Mouse (Mus musculus) heart, postnatal 4 days (tissue): ENCODE results near the gene Rcvrn. TPM values are rescaled to one million over a fixed set of nuclear protein-coding genes. Genes with fewer than 3 reads are reported as not detected.

Source experiments
- DNase-seq: peaks from one replicate; pipeline ENCODE4 v3.0.0; 2021
- total RNA-seq, 2 experiments: library from RNA; stranded (reverse); gene quantifications; 2 replicates each; pipeline ENCODE4 v1.2.3; 2021

The Rcvrn gene
- total RNA-seq, 2 experiments from 2014 or later = 0.26 TPM; not detected in 1

DNA sequence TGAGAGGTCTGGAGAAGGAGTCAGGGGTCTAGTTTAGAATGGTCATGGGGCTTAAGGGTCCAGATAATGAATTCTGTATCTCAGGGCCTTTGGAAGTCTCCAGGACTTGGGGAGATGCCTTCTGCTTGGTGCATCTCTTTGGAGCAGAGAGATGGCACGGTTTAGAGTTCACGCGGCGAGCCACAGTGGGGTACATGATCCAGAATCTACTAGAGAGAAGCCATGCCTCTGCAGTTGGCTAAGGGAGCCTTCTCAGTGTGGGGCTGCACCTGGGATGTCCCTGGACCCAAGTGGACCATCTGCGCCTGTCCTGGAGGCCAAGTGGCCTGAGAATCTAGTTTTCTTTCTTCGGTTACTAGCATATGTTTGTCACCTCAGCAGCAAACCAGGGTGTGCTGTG is 25.1 kb upstream of the Rcvrn start:
- DNase-seq = no peak

DNA sequence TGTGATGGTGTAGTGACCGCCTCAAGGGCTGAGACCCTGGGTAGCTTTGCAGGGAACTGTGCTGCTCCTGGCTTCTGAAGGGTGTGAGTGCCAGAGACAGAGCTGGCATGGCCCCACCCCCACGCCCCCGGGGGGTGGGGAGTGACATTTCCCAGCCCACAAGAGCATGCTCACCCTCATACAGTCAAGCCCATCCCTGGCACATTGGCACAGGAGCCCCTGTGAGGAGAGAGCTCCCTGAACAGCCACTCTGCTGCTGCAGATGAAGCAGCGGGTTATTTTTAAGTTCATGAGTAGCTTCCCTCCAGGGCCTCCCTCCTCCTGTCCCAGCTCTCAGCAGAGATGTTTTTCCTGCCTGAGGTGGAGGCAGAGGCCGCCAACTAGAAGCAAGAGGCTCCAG is 23.0 kb upstream of the Rcvrn start:
- DNase-seq = peak; percentile 69

DNA sequence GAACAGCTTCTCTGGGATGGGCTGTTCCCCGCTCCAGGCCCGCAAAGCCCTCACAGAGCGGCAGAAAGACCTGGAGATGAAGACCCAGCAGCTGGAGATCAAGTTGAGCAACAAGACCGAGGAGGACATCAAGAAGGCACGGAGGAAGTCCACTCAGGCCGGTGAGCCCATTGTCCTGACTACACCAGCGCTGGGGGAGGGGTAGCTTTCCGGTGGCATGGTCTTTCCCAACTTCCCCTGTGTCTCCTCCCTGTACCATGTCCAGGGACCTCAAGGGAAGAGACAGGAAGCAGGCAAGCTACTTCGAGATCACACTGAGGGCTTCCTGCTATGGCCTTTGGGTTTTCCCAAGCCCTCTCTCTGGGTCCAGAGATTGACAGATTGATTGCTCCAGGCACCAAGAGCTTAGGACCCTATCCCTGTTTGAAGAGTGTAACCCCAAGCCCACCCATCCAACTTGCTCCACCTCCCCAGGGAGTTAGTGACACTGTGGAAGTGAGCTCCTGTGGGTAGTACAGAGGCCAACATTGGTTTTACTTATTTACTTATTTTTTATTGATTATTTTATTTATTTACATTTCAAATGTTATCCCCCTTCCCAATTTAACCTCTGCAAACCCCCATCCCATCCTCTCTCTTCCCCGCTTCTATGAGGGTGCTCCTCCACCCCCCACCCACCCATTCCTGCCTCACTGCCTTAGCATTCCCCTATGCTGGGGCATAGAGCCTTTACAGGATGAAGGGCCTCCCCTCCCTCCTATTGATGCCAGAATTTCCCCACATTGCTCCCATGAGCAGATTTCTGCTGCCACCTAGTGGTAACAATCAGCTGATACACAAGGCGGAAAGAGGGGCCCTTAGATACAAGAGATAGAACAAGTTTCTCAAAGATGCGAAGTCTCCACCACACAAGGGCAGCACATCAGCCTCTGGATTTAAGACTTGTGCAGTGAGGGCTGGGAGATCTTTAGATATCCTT is 19.3 kb upstream of the Rcvrn start:
- peak; percentile 71 for DNase-seq

DNA sequence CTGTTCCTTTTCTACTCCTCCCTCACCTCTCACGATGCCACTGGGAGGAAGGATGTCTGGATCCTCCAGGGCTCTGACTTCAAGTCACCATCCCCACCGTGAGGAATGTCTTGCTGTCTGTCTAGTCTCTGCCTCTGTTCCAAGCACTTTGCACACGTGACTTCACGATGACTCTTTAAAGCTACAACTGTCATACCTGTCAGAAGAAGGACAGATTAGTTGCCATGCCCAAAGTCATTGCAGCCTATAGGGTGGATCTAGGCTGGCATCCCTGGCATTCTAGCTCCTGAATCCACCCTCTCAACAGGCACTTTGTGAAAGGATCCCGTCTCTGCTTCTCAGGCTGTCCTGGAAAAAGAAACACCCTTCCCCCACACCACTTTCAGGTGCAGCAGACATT is 15.8 kb upstream of the Rcvrn start:
- no peak for DNase-seq

DNA sequence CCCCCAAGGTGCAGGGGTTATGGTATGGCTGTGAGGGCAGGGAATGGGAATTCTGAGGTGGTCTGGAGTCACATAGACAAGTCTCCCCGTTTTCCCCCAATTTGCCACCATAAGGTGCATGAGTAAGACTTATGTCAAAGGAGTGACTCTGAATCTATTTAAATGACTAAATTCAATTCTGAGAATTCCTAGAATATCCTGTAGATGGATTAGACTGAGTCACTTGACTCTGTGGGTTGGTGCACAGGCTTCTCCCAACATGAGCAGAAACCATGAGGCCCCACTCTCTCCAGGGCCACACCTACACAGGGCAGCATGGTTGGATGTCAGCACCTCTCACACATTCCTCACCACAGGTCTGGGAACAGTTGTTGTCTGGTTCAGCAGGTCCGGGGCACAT is 15.2 kb upstream of the Rcvrn start:
- no peak for DNase-seq

DNA sequence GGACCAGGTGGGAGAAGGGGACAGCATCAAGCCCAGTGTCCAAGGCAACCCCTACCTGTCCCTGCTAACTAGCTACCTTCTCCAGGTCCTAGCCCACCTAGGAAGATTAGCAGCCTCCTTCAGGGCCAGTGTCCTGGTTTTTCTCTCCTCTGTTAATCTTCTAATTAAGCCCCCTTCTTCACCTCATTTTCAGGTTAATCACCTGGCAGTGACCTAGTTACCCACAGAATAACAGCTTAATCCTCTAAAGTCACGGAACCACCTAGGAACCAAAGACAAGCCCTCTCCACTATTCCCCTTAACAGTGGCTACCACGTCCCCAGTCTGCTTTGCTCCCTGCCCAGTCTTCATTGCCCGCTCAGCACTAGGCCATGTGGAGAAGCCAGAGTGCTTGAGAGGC is 13.3 kb upstream of the Rcvrn start:
- DNase-seq = no peak

DNA sequence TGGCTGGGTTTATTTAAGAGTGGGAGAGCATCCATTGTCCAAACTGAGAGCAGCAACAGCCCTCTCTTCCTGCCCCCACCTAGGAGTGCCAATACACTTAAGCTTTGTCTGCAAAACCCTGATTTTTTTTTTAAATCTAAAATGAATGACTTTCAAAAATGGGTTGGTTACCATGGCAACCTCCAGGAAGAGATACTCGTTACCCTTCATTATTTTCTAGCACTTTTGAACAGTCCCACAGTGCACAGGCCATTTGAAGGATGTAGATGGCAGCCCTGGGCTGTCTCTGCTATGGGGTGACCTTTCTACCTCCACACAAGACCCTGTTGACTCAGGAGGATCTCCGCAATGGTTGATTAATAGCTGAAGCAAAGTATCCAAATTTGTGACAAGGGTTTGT is 9.0 kb upstream of the Rcvrn start:
- DNase-seq = no peak

DNA sequence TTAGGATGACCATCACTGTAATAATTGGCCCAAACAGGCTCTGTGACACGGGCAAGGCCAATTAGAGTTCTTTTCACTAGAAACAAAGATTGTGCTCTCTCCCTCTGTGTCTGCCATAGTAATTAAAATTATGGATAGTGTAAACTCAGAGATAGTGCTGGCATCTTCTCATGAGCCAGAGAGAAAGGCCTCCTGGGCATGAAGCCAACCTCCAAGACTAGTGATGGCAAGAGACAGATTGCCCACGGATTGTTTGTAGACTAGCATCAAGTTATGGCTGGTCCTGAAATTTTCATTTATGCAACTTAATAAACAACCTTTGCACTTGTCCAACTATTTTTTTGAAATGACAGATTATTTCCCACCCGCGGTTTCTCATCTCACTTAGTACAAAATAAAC is 17.9 kb downstream of the Rcvrn start:
- DNase-seq = no peak

DNA sequence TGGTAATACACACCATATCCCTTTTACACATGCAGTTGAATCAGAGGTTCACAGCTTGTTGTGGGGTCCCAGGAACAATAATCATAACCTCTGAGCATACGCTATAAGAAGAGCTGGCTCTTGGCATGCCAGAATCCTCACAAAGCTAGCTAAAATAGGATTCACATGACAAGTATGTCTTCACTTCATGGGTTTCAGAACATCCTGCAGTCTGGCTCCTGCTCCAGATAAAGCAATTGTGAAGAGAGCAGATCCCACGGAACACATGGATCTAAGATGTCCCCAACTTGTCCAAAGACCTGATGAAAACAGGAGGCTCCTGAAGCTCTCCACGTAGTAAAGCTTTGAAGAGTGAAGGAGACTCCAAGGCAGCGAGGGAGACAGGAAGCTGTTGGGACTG is 20.3 kb downstream of the Rcvrn start:
- DNase-seq = no peak

DNA sequence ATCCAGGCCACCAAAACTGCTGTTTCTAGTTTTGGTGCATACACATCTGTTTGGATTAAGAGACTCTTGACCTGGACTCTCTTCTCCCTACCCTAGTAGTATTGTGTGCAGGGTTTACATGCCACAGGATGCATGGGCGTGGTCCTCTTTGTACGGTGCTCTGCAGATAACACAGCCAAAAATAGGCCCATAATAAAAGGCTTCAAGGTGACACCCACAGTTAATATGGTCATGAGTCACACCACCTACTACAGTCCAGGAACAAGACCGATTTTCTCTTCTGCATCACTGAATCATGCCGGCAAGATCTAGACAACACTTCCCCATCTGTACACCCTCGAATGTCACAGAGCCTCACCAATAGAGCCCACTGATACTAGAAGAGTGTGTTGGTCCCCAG is 26.4 kb downstream of the Rcvrn start:
- no peak for DNase-seq

DNA sequence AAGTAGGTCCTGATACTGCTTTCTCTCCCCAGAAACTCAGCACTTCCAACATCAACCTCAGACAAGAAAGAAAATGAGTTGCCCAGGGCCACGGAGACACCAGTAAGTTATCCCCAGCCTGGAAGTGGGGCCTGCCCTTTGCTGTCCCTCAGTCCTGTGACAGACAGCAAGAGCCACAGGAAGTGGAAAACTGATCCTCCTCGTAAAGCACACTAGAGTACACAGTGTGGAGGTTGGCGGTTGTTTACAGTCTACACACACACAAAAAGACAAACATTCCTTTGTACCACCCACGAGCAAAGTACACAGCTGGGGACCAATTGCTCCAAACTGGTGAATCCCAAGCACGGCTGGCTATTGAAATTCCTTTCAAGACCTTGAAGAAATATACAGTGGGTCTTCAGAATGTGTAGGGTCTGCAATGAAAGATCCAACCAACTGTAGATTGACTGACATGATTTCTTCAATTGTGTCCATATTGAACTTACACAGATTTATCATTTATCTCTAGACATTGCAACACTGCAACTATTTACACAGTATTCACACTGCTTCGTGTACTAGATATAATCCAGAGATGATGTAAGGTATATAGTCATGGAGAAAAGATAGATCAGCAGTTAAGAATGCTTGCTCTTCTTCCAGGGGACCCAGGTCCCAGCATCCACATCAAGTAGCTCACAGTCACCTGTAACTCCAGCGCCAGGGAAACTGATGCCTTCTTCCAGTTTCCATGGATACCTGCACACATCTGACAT is 27.5 kb downstream of the Rcvrn start:
- no peak for DNase-seq

DNA sequence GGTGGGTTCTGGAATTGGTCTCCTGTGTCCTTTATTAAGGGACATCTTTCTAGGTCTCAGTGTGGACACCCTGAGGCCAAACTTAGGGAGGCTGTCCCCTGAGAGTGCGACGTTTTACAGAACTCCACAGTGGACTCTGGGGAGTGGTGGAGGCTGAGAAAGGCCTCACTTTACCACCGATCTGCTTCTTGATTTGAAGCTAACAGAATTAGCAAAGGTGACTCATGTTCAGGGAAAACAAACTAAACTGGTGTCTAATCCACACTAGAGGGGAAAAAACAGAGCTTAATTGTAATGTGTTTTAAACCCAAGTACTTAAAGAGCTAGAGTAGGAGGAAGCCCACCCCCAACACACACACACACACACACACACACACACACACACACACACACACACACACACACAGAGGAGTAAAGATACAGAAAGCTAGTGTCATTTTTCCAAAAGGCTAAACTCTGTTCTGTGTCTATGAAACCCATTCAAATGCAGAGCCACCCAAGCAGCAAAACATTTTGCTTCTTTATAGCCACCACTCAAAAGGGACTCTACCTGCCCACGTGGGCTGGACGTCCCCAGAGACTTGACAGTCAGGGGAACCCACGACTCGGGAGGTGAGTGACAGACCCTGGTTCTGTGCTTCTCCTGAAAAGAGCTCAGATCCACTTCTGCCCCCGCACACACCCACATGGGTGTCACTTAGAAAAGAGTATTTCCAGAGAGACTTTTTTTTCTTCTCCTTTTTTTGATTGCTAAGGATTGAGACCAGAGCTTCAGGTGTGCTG is 28.3 kb downstream of the Rcvrn start:
- DNase-seq = no peak

DNA sequence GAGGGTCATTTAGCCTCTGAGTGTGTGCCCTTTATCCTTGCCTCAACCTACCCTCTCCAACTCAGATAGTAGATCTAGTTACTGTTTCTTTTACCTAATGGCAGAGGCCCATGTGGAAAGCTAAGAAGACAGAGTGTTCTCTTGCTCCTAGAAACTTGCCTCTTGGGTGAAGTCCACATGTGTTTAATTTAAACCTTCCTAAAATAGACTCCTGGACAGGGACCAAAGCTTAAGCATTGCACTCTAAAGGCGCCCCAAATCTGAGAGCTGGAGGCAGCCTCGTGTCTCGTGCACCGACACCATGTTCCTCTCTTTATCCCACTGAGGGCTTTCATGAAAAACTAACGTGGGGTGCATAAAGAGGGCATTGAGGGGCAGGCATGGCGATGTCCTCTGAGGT is 32.0 kb downstream of the Rcvrn start:
- no peak for DNase-seq

DNA sequence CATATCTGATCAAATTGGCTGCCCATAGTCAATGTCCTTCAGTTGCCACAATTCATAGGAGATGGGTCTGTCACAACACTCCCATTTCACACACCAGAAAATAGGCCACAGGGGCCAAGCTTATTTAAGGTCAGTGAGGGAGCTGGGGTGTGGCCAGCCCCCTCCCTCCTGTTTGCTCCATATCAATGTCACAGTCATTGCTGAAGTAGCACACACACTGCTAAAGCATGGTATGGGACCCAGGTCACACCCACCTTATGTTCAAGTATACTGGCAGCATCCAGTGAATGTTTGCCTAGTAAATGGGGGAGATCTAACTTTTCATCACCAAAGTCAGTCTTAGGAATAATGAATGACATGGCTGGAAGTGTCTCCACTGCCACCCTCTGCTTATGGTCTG is 33.6 kb downstream of the Rcvrn start:
- no peak for DNase-seq

DNA sequence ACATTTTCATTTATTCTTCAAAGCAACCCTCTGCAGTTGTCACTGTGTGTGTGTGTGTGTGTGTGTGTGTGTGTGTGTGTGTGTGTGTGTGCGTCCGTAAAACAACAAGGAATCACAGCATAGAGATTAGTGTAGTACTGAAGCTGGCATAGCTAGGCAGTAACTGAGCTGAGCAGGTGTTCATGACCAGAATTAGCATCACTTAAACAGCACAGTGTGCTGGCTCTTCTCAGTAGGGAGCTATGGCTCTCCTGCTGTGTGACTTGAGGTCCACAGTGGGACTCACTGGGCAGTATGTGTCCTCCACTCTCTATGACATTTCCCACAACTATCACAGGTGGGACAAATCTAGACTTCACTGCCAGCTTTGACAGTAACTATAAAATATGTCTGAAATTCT is 35.9 kb downstream of the Rcvrn start:
- DNase-seq = no peak

DNA sequence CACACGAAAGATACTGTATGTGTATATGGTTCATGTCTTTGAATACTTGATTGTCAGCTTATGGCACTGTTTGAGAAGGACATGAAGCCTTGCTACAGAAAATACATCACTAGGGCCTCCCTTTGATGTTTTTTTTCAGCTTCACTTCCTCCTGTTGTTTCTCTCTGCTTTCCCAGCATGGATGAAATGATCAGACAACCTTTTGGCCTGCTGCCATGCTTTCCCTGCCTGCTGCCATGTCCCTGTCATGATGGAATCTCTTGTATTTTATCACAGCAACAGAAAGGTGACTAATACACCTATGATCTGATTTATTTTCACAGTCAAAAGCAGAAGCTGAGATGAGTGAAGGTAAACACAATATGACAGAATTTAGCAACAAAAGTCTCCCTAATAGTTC is 38.6 kb downstream of the Rcvrn start:
- DNase-seq = no peak

DNA sequence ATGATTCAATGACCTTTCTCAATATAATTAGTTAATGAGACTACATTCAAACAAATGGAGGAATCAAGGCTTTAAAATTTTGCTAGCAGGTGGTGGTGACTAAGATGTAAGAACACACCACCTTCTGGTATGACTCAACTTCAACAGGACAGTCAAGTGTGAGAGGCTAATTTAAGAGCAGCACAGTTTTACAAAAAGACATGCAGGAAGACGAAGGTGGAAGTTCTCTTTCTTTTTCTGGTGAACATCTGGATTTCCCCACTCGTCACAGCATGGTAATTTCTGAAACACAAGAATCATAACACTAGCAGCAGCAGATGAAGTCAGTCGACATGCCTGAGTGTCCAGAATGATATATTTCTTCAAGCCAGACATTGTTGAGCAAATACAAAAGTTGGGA is 39.5 kb downstream of the Rcvrn start:
- DNase-seq = no peak

DNA sequence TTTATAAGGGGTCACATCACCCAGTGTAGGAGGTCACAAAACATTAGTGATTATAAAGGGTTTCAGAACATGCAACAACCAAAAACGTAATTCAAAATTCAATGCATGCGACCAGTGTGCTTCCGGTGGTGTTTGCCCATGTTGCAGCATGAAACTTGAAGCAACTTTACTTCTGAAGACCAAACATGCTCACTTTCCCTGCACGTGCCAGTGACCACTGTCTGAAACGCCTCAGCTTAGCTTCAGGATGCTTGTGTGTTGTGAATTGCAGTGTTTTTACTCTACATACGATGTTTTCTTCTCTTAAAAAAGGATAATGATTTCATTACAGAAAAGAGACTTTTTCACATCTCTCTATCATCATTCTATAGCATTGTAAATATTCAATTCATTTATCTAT is 43.2 kb downstream of the Rcvrn start:
- DNase-seq = no peak

DNA sequence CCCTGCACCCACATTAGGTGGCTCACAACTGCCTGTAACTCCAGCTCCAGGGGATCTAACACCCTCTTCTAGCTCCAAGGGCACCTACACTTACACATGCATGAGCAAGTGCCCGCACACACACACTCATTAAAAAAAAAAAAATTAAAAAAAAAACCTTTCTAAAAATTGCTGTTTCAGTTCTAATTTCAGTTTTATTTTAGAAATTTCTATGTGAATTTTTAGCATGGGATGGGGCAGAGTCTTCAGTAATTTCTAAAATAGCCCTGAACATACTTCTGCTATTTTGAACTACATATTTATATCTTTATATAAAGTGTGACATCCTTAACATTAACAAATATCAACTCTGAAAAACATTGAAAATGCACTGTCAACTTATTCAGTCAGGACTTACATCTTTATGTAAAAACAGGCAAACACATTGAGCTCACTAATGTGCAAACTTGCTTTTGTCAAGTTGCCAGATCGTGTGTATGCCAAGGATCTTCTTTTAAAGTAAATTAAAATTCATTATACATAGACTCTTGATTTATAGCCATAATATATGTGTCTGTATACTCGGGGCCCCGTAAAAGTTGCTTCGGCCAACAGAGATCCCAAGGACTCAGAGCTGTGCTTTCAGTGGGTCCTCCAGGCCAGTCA is 43.8 kb downstream of the Rcvrn start:
- DNase-seq = no peak

DNA sequence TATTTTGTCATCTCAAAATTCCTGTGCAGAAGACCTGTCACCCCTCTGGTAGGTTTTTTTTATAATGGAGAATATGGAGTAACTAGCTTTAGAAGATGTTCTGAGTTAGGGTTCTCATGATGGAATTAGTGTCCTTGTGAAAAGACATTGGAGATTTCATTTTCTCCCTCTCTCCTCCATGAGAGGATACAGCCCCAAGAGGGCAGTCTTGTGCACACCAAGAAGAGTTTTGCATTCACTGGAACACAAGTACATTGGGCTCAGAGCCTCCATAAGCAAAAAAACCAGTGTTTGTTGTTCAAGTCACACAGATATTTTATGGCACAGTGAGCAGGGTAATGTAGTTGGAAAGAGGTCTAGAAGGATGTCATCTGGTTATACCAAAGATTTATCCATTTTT is 46.4 kb downstream of the Rcvrn start:
- DNase-seq = no peak
